Mouse (Mus musculus): ENCODE data around the gene Tbxa2r.

Gene Tbxa2r

GRCm38 (mm10) chr10:81322444-81322843 is 6.1 kb upstream of the Tbxa2r start:
- no peak for DNase-seq

GRCm38 (mm10) chr10:81323141-81323775 is 5.3 kb upstream of the Tbxa2r start:
- no peak for DNase-seq

- DNase-seq = no peak
Observed at GRCm38 (mm10) chr10:81323791-81324530, 4.6 kb upstream of the Tbxa2r start.

- no peak for DNase-seq
Observed at GRCm38 (mm10) chr10:81325176-81325575, 3.4 kb upstream of the Tbxa2r start.

- DNase-seq = no peak
Observed at GRCm38 (mm10) chr10:81325781-81326180, 2.8 kb upstream of the Tbxa2r start.

- no peak for DNase-seq
Observed at GRCm38 (mm10) chr10:81326858-81327257, 1.7 kb upstream of the Tbxa2r start.

- DNase-seq = no peak
Observed at GRCm38 (mm10) chr10:81327959-81328358, 572 bp upstream of the Tbxa2r start.

- peak; percentile 88 to 93 for DNase-seq
Observed at GRCm38 (mm10) chr10:81329194-81329975, 854 bp downstream of the Tbxa2r start.

GRCm38 (mm10) chr10:81330007-81330406 is 1.5 kb downstream of the Tbxa2r start:
- DNase-seq = no peak

GRCm38 (mm10) chr10:81332277-81332676 is 3.7 kb downstream of the Tbxa2r start:
- DNase-seq = no peak

GRCm38 (mm10) chr10:81334324-81334723 is 5.8 kb downstream of the Tbxa2r start:
- no peak for DNase-seq

GRCm38 (mm10) chr10:81335393-81336340 is 7.1 kb downstream of the Tbxa2r start:
- no peak for DNase-seq

GRCm38 (mm10) chr10:81336558-81336957 is 8.0 kb downstream of the Tbxa2r start:
- no peak for DNase-seq

- DNase-seq = no peak
Observed at GRCm38 (mm10) chr10:81340551-81341332, 12.2 kb downstream of the Tbxa2r start.

- DNase-seq = peak in 1 of 2 experiments; percentile 61
Observed at GRCm38 (mm10) chr10:81341333-81341949, 12.9 kb downstream of the Tbxa2r start.

GRCm38 (mm10) chr10:81342686-81343505 is 14.4 kb downstream of the Tbxa2r start, which contains the start of gene Gipc3:
Gene Gipc3, minus strand, starts transcription at chr10:81343266.
- no peak for DNase-seq

GRCm38 (mm10) chr10:81344421-81345161 is 16.1 kb downstream of the Tbxa2r start:
- DNase-seq = no peak

GRCm38 (mm10) chr10:81345162-81345534 is 16.6 kb downstream of the Tbxa2r start:
- DNase-seq = no peak

GRCm38 (mm10) chr10:81346453-81347067 is 18.0 kb downstream of the Tbxa2r start:
- no peak for DNase-seq

Data from thymus, adult 18-20 months (tissue).